8 mouse cellular contexts compared by ENCODE assay signal in genomic region chr2:30929483-30930045, GRCm38 (mm10). TPM values are rescaled to one million over a fixed set of nuclear protein-coding genes. Genes with fewer than 3 reads are reported as not detected.
DNase-seq lines count a peak whose midpoint lies in the region; ATAC-seq and TF ChIP-seq lines count a peak whose summit lies in the region.

Ptges (minus strand) TSS chr2:30929863.

- H3K9me3 ChIP-seq in embryonic facial prominence, embryonic 13.5 days: no peaks in the 10 kb centered on the region
- H3K9me3 ChIP-seq in midbrain, postnatal 0 days (ENCODE audit: low read length): no peaks in the 10 kb centered on the region
- no peaks in the 10 kb centered on the region for H3K9me3 ChIP-seq in stomach, embryonic 14.5 days (ENCODE audit: control insufficient read depth, low read depth, low read length)

- H3K4me3 ChIP-seq in embryonic facial prominence, embryonic 13.5 days: peak within 1 kb of the TSS; percentile 32
- peak within 1 kb of the TSS; percentile 15; the same call in 1 of the 2 replicates for H3K4me3 ChIP-seq in heart, adult 2 months
- peak within 1 kb of the TSS; percentile 23 for H3K4me3 ChIP-seq in midbrain, postnatal 0 days (ENCODE audit: low read depth, low read length)
- peak within 1 kb of the TSS; percentile 10; the same call in 1 of the 2 replicates for H3K4me3 ChIP-seq in stomach, embryonic 14.5 days (ENCODE audit: low read depth, low read length)

- intact Hi-C loops in heart, adult 2 months (cut with DNase I): no loop called here

- ATAC-seq in embryonic facial prominence, embryonic 13.5 days (ENCODE audit: insufficient number of reproducible peaks, insufficient read depth, low FRiP score, low TSS enrichment, low read depth): peak; percentile 54; the same call in 1 of the 2 replicates
- peak; percentile 85 for ATAC-seq in midbrain, postnatal 0 days (ENCODE audit: low FRiP score)
- ATAC-seq in stomach, embryonic 14.5 days (ENCODE audit: insufficient number of reproducible peaks, insufficient read depth, low FRiP score, low read depth): peak; percentile 51

- no peaks in the 10 kb centered on the region for H3K79me2 ChIP-seq in heart, adult 2 months (replicated peaks; ENCODE audit: control insufficient read depth, insufficient read depth, low read length)

- peak; percentile 78 for TF ChIP-seq CTCF in heart, adult 2 months (IDR thresholded peaks at IDR 0.05)
- peak; percentile 78 for TF ChIP-seq CTCF in midbrain, postnatal 0 days (IDR thresholded peaks at IDR 0.05)

- no peaks in the 10 kb centered on the region for H3K27me3 ChIP-seq in embryonic facial prominence, embryonic 13.5 days
- no peaks in the 10 kb centered on the region for H3K27me3 ChIP-seq in heart, adult 2 months (ENCODE audit: control insufficient read depth, insufficient read depth, low read length)
- no peaks in the 10 kb centered on the region for H3K27me3 ChIP-seq in midbrain, postnatal 0 days (ENCODE audit: insufficient read depth, low read length)
- H3K27me3 ChIP-seq in stomach, embryonic 14.5 days (ENCODE audit: control insufficient read depth, insufficient read depth, low read length): no peaks in the 10 kb centered on the region

- peak within 1 kb of the TSS; percentile 16; the same call in 1 of the 2 replicates for H3K27ac ChIP-seq in embryonic facial prominence, embryonic 13.5 days
- peak within 1 kb of the TSS; percentile 58 for H3K27ac ChIP-seq in heart, adult 2 months
- peak within 1 kb of the TSS; percentile 72 for H3K27ac ChIP-seq in midbrain, postnatal 0 days (ENCODE audit: low read depth, low read length)
- H3K27ac ChIP-seq in stomach, embryonic 14.5 days (ENCODE audit: low read length): no peak within 1 kb of the TSS

- no peak for TF ChIP-seq EP300 in heart, adult 2 months (IDR thresholded peaks at IDR 0.05; ENCODE audit: insufficient read depth, low read depth, low read length)

- 2% methylated on average over 23 of the region's 23 CpGs for WGBS in embryonic facial prominence, embryonic 13.5 days
- 3% methylated on average over 23 of the region's 23 CpGs for WGBS in heart, adult 2 months
- 3% methylated on average over 23 of the region's 23 CpGs for WGBS in midbrain, postnatal 0 days
- 2% methylated on average over 23 of the region's 23 CpGs for WGBS in stomach, embryonic 14.5 days

- peaks cover 31% of the 10 kb centered on the region for H3K4me1 ChIP-seq in embryonic facial prominence, embryonic 13.5 days
- peaks cover 8% of the 10 kb centered on the region for H3K4me1 ChIP-seq in heart, adult 2 months (ENCODE audit: control insufficient read depth, insufficient read depth, low read length)
- 0 out of 2 replicates have a peak, but pooled peaks cover 2% of the 10 kb centered on the region for H3K4me1 ChIP-seq in midbrain, postnatal 0 days (ENCODE audit: insufficient read depth, low read length)
- H3K4me1 ChIP-seq in stomach, embryonic 14.5 days (ENCODE audit: control insufficient read depth, insufficient read depth, low read length): peaks cover 15% of the 10 kb centered on the region; the same call in 1 of the 2 replicates

- peak within 1 kb of the TSS; percentile 63 for H3K9ac ChIP-seq in embryonic facial prominence, embryonic 13.5 days
- peak within 1 kb of the TSS; percentile 60 for H3K9ac ChIP-seq in heart, adult 2 months (ENCODE audit: low read depth, low read length)
- H3K9ac ChIP-seq in midbrain, postnatal 0 days (replicated peaks; ENCODE audit: low read length, poor library complexity, severe bottlenecking): peak within 1 kb of the TSS; percentile 61
- H3K9ac ChIP-seq in stomach, embryonic 14.5 days (replicated peaks; ENCODE audit: low read depth, low read length): no peak within 1 kb of the TSS

- H3K36me3 ChIP-seq in embryonic facial prominence, embryonic 13.5 days: no peaks in the 10 kb centered on the region
- no peaks in the 10 kb centered on the region for H3K36me3 ChIP-seq in heart, adult 2 months (ENCODE audit: control insufficient read depth, insufficient read depth, low read length)
- no peaks in the 10 kb centered on the region for H3K36me3 ChIP-seq in midbrain, postnatal 0 days (ENCODE audit: insufficient read depth, low read length)
- no peaks in the 10 kb centered on the region for H3K36me3 ChIP-seq in stomach, embryonic 14.5 days (ENCODE audit: control insufficient read depth, insufficient read depth, low read length)

- peak; percentile 86 for DNase-seq in 416B (ENCODE audit: low read depth)
- peak in 1 of 2 experiments; percentile 60 for DNase-seq in adrenal gland, postnatal 4 days (ENCODE audit: low spot score in 2 of 2)
- DNase-seq in heart, adult 2 months: peak; percentile 77 to 80
- DNase-seq in kidney, adult 8-10 months: peak; percentile 60 to 69
- DNase-seq in liver: peak; percentile 80
- peak; percentile 90 for DNase-seq in midbrain, postnatal 0 days (ENCODE audit: low spot score)

- H3K4me2 ChIP-seq in embryonic facial prominence, embryonic 13.5 days: peak within 1 kb of the TSS; percentile 71
- peak within 1 kb of the TSS; percentile 60 for H3K4me2 ChIP-seq in midbrain, postnatal 0 days (ENCODE audit: low read depth, low read length, poor library complexity, severe bottlenecking)
- peak within 1 kb of the TSS; percentile 40 for H3K4me2 ChIP-seq in stomach, embryonic 14.5 days (replicated peaks; ENCODE audit: low read depth, low read length)

- no peak for TF ChIP-seq POLR2A in heart, adult 2 months (IDR thresholded peaks at IDR 0.05; ENCODE audit: insufficient read depth, low read depth, low read length)

RNA-seq across cellular contexts. Expression of gene Ptges, which starts in this region (rescaled TPM):
- 10 to 100 TPM; 14.6 to 16.9 TPM for total RNA-seq in adrenal gland, postnatal 4 days (2021)
- 15.8 and 19.8 TPM in 2 replicates for polyA plus RNA-seq in embryonic facial prominence, embryonic 13.5 days (2015; fragmentation: Nextera tagmentation; extraction: Ambion mirVana)
- total RNA-seq in heart, adult 2 months (2021): 1 to 10 TPM; 2.5 to 2.8 TPM
- polyA plus RNA-seq in heart, adult 2 months (2012; rRNA removed): 4.8 and 6.6 TPM in 2 replicates
- total RNA-seq in midbrain, postnatal 0 days (2014; rRNA removed): 6.7 and 19.8 TPM in 2 replicates
- polyA plus RNA-seq in midbrain, postnatal 0 days (2015; fragmentation: Nextera tagmentation; extraction: Ambion mirVana): 8.0 and 8.5 TPM in 2 replicates
- 6.5 and 9.2 TPM in 2 replicates for polyA plus RNA-seq in stomach, embryonic 14.5 days (2014; fragmentation: Nextera tagmentation; extraction: Ambion mirVana)
